Mouse (Mus musculus) megakaryocyte, embryonic 14.5 days (primary cell): ENCODE results near the gene Zfp579.

ENCODE experiments used
- FLI1 ChIP-seq: IDR thresholded peaks from 2 replicates; pipeline ENCODE4 v1.6.1; 2012; ENCODE audit warnings: low read length, inconsistent platforms, mixed read lengths
- GATA1 ChIP-seq: IDR thresholded peaks from 3 replicates; pipeline ENCODE4 v1.6.1; 2012; ENCODE audit warnings: mixed read lengths, low read length, inconsistent platforms, borderline replicate concordance

DNA sequence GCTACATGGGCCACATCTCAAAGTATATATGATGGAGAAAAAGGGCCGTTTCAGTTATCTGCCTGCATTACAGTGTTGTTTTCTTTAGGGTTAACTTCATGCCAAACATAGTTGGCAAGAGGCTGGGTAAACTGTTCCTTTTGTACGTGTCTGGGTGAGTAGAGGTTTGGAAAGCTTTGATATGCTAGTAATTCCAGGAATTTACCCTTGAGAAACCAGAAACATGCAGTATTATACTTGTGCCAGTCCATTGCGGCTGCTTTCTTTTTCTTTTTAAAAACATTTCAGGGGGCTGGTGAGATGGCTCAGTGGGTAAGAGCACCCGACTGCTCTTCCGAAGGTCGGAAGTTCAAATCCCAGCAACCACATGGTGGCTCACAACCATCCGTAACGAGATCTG, 976 bp upstream of the Zfp579 start:
- no peak for TF ChIP-seq GATA1
- TF ChIP-seq FLI1: no peak
